Mouse (Mus musculus): ENCODE data around the gene Hist1h2ae. TPM values are rescaled to one million over a fixed set of nuclear protein-coding genes. Genes with fewer than 3 reads are reported as not detected.
"Not testable (repeated sequence)": the region's sequence is repeated elsewhere in the genome, so short reads cannot be mapped to it uniquely, and the experiment has no call there.

Gene Hist1h2ae
- polyA plus RNA-seq (2012; rRNA removed), result 8.9 and 10.5 TPM in 2 replicates

GRCm38 (mm10) chr13:23571022-23571503 is at the start of gene Hist1h2ae, which contains the start of gene Hist1h2bg:
TSS of gene Hist1h2ae (minus strand) at chr13:23571220.
TSS of gene Hist1h2bg (plus strand) at chr13:23571396.
- under 1% methylated on average over 18 of the region's 18 CpGs for WGBS
- no peak for DNase-seq (ENCODE audit: low read depth, low spot score)

DNA sequence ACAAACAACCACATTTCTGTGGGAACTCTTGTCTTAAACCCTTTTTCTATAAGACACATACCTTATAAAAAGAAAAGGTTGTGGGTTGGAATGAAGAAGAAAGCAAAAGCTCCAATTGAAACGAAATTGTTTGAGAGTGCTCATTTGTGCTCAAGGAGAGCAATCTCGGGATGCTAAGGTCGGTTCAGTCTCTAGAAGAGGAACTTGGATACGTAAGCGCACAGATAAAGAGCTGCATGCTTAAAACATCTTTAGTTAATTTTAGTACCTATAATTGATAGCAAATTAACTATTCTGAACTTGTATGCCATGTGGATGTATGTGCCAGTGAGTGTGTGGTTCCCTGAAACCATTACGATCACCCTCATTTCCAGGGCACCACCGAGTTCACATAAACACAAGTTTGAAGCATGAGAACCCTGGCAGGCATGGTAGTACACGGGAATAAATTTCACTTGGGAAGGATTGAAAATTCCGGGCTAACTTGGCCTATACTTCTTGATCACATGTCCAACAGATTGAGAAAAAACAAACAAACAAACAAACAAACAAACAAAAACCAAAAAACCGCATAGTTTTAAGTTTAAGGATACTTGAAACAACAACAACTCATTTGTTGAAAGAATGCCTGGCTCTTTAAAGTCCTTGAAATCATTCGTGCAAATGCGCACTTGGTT is 49.2 kb upstream of the Hist1h2ae start:
- 28% methylated on average over 12 of the region's 12 CpGs for WGBS

GRCm38 (mm10) chr13:23611638-23612037 is 40.6 kb upstream of the Hist1h2ae start:
- no peak for DNase-seq (ENCODE audit: low read depth, low spot score)
- 82% methylated on average over 3 of the region's 3 CpGs for WGBS

More for the DNA sequence above, 49.2 kb upstream of the Hist1h2ae start:
- DNase-seq (ENCODE audit: low read depth, low spot score), result no peak

DNA sequence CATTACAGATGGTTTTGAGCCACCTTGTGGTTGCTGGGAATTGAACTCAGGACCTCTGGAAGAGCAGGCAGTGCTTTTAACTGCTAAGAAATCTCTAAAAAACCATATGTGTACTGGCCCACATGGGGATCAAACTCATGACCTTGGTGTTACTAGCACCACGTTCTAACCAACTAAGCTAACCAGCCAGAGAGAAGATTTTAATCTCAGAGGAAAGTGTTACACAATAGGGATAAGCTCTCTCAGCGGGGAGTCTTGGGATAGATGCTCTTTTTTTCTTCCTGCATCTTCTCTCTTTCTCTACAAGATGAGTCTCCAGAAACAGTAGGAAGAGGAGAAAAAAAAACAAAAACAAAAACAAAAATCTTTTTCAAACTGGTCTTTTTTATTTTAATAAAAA is 39.4 kb upstream of the Hist1h2ae start:
- DNase-seq (ENCODE audit: low read depth, low spot score), result no peak
- WGBS, result 85% methylated on average over 2 of the region's 2 CpGs

- no peak for DNase-seq (ENCODE audit: low read depth, low spot score)
Observed at GRCm38 (mm10) chr13:23609844-23610243, 38.8 kb upstream of the Hist1h2ae start.

DNA sequence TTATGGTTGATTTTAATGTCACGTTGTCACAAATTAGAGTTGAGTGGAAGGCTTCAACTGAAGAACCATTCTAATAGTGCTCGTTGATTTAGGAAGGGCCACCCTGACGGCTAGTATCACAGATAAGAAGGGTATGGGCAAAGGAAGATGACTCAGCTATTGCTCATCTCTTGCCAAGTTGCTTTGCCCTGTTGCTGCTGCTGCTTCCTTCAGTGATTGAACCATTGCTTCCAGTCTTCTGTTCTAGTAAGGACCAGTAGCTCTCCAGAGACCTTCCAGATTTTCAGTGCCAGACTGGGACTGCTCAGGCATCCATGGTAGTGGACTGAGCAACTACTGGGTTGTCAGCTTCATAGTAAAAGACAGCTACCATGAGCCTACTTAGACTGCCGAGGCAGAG is 38.2 kb upstream of the Hist1h2ae start:
- 72% methylated on average over 4 of the region's 4 CpGs for WGBS
- no peak for DNase-seq (ENCODE audit: low read depth, low spot score)

DNA sequence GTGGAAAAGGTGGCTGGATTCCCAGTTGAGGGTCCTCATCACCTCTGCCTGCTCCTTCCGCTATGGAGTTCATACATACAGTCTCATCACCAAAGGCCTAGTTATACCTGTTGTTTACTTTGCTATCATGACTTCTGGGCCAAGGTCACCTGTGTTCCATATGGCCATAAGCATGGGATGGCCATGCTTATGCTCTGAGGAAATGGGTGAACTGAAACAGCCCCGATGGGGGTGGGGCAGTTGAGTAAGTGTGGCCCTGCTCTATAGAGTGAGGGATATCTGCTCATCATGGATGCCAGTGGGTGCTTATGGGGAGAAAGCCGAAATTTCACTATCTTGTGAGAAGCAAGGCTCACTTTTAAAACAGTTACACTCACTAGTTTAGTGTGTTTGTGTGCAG is 34.0 kb upstream of the Hist1h2ae start:
- 93% methylated on average over 3 of the region's 3 CpGs for WGBS
- DNase-seq (ENCODE audit: low read depth, low spot score), result no peak

DNA sequence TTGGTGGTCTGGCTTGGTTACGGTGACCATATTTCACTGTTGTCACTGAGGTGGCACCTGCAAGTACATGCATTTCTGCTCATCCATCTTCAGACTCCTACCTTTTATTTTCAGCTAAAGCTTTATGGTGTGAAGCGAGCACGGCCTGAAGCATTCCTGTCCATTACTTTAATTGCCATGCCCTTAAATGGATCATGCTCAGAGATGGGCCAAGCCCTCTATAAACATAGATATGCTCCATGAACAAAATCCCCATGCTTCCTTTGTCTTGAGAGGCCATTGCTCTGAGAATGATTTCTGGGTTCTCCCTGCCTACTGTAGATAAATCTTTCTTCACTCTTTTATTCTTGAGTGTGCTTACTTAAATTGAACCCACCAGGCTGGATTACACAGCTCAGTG is 33.4 kb upstream of the Hist1h2ae start:
- WGBS, result 69% methylated on average over 3 of the region's 3 CpGs
- DNase-seq (ENCODE audit: low read depth, low spot score), result no peak

DNA sequence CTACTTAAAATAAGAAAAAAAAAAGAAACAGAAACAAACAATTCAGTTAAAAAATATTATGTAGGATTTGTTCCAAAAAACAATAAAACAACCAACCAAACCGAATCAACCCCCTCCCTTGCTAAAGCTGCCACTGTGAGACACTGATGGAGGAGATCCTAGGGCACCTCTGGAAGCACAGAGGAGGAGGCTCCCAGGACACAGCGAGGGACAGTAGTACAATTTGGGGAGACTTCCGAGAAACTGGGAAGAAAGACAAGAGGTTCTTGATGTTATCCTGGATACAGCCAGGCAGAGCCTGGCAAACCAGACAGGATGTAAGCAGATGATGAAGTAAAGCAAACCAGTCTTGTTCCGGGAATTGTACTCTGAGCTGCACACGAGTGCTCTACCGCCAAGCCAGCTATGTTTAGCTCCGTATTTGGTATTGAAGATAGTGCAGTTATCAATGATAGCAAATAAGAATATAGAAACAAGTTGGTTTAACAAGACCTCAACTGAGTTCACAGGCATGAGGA is 32.2 kb upstream of the Hist1h2ae start:
- no peak for DNase-seq (ENCODE audit: low read depth, low spot score)
- 68% methylated on average over 7 of the region's 7 CpGs for WGBS

GRCm38 (mm10) chr13:23597957-23598356 is 26.9 kb upstream of the Hist1h2ae start:
- 6% methylated on average over 9 of the region's 9 CpGs for WGBS
- peak; percentile 74 for DNase-seq (ENCODE audit: low read depth, low spot score)

GRCm38 (mm10) chr13:23595622-23596372 is 24.8 kb upstream of the Hist1h2ae start:
- DNase-seq (ENCODE audit: low read depth, low spot score), result no peak
- WGBS, result 40% methylated on average over 7 of the region's 7 CpGs

DNA sequence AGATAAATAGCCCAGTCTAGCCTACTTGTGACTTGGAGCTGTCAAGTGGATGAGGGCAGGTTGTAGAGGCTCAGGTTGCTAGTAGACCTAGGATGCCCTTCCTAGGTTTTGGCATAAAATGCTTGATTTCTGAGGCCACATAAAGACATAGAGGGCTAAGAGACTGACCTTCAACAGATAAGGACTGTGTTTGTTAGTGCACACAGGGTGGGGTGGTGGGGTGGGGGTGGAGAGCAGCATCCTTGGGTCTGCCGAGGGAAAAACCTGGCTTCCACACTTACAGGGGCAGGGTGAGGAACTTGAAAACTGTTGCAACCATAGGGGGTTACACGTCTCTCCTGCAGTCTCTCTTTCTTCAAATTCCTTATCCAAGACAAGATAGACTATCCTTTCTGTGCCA is 24.2 kb upstream of the Hist1h2ae start:
- WGBS, result 44% methylated on average over 2 of the region's 2 CpGs
- no peak for DNase-seq (ENCODE audit: low read depth, low spot score)

GRCm38 (mm10) chr13:23593051-23593770 is 22.2 kb upstream of the Hist1h2ae start:
- no peak for DNase-seq (ENCODE audit: low read depth, low spot score)
- WGBS, result 23% methylated on average over 5 of the region's 5 CpGs

DNA sequence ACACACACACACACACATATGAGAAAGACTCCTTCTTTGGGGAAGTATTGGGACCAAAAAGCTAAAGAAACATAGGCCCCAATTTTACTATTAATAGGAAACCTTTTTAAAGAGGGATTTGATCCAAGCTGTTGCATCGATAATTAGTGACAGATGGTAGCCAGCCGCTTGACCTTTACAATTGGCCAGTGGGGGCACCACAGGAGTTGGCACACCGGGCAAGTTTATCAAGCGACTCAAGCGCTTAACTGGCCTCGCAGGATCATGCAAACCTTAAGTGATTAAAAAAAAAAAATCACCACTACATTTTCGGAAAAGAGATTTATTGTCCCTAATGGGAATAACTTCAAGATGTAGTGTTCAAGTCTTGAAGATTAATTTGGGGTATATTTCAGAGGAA is 21.6 kb upstream of the Hist1h2ae start:
- 40% methylated on average over 7 of the region's 7 CpGs for WGBS
- DNase-seq (ENCODE audit: low read depth, low spot score), result no peak

GRCm38 (mm10) chr13:23591886-23592285 is 20.9 kb upstream of the Hist1h2ae start:
- not testable (repeated sequence) for DNase-seq (ENCODE audit: low read depth, low spot score)
- 85% methylated on average over 7 of the region's 7 CpGs for whole genome bisulfite sequencing

DNA sequence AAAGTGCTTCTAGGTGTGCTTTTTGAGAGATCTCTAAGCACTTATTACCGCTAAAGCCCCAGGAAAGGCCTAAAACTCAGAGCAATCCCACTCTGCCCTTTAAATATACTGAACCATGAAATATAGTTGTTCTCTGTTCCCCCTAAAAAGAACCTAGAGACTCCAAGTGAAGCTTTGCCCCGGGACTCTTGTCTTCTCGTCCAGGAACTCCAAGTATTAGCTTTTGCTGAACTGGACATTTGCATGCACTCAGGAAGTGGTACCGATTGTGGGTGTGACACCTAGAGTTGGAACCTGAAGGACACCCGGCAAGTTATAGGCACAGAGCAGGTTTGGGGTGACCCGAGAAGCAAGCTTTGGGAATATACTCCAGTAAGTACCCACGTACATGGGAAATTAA is 20.2 kb upstream of the Hist1h2ae start:
- DNase-seq (ENCODE audit: low read depth, low spot score), result no peak
- WGBS, result 93% methylated on average over 7 of the region's 7 CpGs

DNA sequence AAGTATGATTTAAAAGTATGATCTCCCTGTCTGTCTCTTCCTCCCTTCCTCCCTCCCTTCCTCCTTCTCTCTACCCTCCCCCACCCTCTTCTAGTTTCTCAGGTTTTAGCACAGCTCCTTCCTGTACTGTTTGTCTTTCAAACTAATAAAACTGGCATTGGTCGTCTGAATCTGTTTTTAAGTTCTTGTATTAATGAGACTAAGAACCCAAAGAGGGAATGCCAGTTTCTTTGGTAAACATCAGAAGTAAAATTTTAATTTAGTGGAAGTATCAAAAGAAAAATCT is 15.9 kb upstream of the Hist1h2ae start:
- no peak for DNase-seq (ENCODE audit: low read depth, low spot score)
- 2% methylated on average over 1 of the region's 1 CpGs for WGBS

DNA sequence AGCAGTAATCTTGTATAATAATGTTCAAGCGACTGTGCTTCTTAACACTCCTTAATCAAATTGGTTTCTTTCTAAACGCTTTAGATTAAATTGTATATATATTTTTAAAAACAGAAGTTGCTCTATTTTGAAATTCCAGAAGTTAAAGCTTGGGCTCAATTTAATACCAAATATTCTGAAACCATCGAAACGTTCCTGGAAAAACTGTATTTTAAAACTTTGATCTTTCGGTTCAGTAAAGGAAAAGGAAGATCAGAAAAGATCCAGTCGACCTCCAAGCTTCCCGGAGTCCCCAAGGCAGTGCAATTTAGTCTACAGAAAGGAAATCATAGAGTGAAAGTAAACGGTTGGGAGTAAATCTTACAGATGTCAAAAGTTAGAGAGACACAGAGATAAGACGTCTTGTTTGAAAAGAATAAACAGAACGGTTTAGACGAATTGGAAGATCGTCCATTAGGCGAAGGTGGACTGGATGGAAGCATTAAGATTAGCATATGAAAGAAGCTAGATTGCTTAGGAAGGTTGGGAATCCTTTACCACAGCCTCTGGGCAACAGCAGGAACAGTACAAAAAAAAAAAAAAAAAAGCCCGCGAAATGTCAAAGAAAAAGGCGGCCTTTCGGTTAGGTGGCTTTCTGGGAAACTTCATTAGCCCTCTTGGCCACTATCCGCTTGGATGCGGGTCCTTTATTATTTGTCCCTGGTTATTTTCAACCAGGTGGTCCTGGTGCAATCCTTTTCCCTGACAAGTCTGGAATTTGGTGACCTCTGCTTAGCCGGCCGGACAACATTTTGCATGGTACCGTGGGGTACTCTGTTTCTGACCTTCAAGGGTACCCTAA is 15.3 kb upstream of the Hist1h2ae start:
- no peak for DNase-seq (ENCODE audit: low read depth, low spot score)
- 1% methylated on average over 22 of the region's 22 CpGs for WGBS

DNA sequence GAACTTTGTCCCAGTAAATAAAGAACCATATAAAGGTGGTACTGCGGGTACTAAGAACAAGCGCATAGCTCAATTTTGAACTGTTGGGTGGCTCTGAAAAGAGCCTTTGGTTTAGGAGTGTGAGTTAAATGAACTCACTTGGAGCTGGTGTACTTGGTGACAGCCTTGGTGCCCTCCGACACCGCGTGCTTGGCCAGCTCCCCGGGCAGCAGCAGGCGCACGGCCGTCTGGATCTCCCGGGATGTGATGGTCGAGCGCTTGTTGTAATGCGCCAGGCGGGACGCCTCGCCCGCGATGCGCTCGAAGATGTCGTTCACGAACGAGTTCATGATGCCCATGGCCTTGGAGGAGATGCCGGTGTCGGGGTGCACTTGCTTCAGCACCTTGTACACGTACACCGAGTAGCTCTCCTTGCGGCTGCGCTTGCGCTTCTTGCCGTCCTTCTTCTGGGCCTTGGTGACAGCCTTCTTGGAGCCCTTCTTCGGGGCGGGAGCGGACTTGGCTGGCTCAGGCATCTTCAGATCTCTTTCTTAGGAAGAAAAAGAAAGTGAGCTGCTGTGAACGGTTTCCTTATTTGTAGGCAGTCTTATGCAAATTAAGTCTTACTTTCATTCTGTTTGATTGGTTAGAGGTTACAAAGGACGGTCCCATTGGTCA is 14.6 kb upstream of the Hist1h2ae start:
- WGBS, result under 1% methylated on average over 34 of the region's 36 CpGs
- peak; percentile 81 for DNase-seq (ENCODE audit: low read depth, low spot score)

All from large intestine, adult 2 months (tissue).